Mouse (Mus musculus): ENCODE measurements around the gene Slc22a15. TPM values are rescaled to one million over a fixed set of nuclear protein-coding genes. Genes with fewer than 3 reads are reported as not detected.
"Not testable (repeated sequence)": the region's sequence is repeated elsewhere in the genome, so short reads cannot be mapped to it uniquely, and the experiment has no call there.

Slc22a15 gene
- polyA plus RNA-seq, 1 experiment from 2014 or later, result 5.1 TPM

DNA sequence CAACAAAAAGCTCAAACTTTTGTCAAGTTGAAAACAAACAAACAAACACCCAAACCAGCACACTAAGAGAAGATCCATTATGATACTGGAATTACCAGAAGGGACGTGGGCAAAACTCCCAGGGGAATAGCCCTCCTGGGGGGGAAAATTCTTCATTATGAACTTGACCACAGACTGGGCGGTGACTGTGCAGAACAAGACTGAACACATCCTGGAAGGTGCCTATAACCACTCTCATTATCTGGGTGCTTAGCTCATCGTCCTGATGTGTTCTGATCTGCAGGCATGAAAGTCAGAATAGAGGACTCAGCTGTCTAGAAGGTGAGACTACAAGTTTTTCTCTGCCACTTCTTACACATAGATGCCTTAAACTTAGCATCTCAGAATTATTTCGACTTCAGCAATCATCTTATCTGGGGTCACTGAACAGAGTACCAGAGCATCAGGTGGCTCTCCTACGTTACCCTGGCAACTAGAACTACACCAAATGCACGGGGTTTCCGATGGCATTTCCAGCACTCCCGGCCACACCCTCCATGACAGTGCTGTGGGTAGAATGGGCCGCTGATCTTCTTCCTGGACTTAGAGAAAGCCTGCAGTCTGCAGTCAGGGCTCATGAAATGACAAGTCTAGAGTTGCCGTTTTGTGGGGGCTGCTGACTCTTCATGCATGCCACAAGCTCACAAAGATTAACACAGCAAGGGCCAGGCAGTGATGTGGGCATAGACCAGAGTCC is 94.2 kb downstream of the Slc22a15 start:
- Histone ChIP-seq H3K4me2 (no peak overlapping the region), H3K4me3 (replicated peaks) (no peak overlapping the region), H3K27ac (replicated peaks) (no peak overlapping the region), H3K9me3 (replicated peaks) (no peaks in the 10 kb centered on the region), H3K9ac (replicated peaks) (no peak overlapping the region), H3K27me3 (replicated peaks) (no peaks in the 10 kb centered on the region), H3K4me1 (no peaks in the 10 kb centered on the region; the same call in 1 of the 2 replicates), H3K36me3 (no peaks in the 10 kb centered on the region)
- ATAC-seq (ENCODE audit: low FRiP score), result no peak
- 81% methylated on average over 10 of the region's 10 CpGs for WGBS

DNA sequence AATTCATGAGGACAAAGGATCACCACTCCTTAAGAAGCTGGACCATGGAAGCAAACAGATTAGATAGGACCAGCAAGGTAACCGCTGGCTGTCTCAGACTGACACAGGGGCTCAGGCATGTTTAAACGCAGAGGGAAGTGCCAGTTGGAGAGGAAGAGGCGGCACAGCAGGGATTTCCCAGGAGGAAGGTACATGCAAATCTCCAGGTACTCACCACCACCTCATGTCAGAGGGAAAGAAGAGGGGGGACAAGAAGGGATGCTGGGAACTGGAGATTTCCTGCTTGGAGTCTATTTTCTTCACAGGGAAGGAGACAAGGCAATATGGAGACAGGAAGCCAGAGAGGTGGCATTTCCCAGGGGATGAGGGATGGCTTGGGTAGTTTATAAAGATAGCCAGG is 95.7 kb downstream of the Slc22a15 start:
- no peak overlapping the region for H3K27ac ChIP-seq (replicated peaks)
- no peaks in the 10 kb centered on the region for H3K27me3 ChIP-seq (replicated peaks)
- H3K9ac ChIP-seq (replicated peaks), result no peak overlapping the region
- no peak for ATAC-seq (ENCODE audit: low FRiP score)
- H3K4me1 ChIP-seq, result no peaks in the 10 kb centered on the region; the same call in 1 of the 2 replicates
- no peaks in the 10 kb centered on the region for H3K36me3 ChIP-seq
- 54% methylated on average over 3 of the region's 3 CpGs for WGBS
- no peaks in the 10 kb centered on the region for H3K9me3 ChIP-seq (replicated peaks)
- no peak overlapping the region for H3K4me2 ChIP-seq
- H3K4me3 ChIP-seq (replicated peaks), result no peak overlapping the region

DNA sequence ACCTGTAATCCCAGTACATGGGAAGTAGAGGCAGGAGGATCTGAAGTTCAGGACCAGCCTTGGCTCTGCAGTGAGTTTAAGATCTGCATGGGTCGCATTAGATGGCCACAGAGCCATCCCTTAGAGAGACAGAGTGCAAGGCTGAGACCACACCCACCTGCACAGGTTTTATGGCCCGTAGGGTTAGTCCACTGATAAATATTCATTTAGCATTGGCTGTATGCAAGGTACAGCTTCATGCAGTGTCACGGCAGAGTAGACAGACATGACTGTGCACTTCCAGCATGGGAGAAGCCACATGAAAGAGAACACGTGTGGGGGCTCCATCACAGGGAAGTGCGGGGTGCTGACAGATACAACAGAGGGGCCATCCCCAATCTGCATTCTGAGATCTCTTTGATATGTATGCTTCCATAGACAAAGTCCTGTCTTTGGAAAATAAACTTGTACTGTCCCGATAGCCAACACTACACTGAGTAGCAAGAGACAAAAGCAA is 97.0 kb downstream of the Slc22a15 start:
- H3K36me3 ChIP-seq, result no peaks in the 10 kb centered on the region
- no peak overlapping the region for H3K9ac ChIP-seq (replicated peaks)
- WGBS, result 81% methylated on average over 6 of the region's 6 CpGs
- no peaks in the 10 kb centered on the region for H3K9me3 ChIP-seq (replicated peaks)
- no peak overlapping the region for H3K4me2 ChIP-seq
- no peak overlapping the region for H3K27ac ChIP-seq (replicated peaks)
- no peaks in the 10 kb centered on the region for H3K27me3 ChIP-seq (replicated peaks)
- H3K4me1 ChIP-seq, result no peaks in the 10 kb centered on the region; the same call in 1 of the 2 replicates
- ATAC-seq (ENCODE audit: low FRiP score), result no peak
- no peak overlapping the region for H3K4me3 ChIP-seq (replicated peaks)

DNA sequence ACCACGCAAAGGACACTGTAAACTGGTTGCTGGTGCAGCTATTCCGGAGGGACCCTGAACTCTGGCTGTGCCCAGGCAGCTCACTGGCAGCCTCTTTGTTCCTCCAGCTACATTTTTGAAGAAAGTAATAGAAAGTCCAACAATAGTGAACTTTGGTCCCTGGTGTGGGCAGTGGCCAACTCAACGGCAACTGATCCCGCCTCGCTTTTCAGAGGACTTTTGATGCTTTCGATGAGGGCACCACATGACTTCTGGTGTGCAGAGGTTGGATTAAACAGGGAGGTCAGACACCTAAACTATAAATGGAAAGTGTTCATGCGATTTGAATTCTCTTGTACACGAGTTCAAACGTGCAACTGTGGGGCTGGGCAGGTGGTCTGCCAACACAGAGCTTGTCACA is 99.9 kb downstream of the Slc22a15 start:
- WGBS, result 86% methylated on average over 9 of the region's 9 CpGs
- H3K36me3 ChIP-seq, result no peaks in the 10 kb centered on the region
- no peak for ATAC-seq (ENCODE audit: low FRiP score)
- H3K9ac ChIP-seq (replicated peaks), result no peak overlapping the region
- no peaks in the 10 kb centered on the region for H3K4me1 ChIP-seq
- H3K4me3 ChIP-seq (replicated peaks), result no peak overlapping the region
- no peak overlapping the region for H3K4me2 ChIP-seq
- H3K27ac ChIP-seq (replicated peaks), result no peak overlapping the region
- no peaks in the 10 kb centered on the region for H3K27me3 ChIP-seq (replicated peaks)
- no peaks in the 10 kb centered on the region for H3K9me3 ChIP-seq (replicated peaks)

DNA sequence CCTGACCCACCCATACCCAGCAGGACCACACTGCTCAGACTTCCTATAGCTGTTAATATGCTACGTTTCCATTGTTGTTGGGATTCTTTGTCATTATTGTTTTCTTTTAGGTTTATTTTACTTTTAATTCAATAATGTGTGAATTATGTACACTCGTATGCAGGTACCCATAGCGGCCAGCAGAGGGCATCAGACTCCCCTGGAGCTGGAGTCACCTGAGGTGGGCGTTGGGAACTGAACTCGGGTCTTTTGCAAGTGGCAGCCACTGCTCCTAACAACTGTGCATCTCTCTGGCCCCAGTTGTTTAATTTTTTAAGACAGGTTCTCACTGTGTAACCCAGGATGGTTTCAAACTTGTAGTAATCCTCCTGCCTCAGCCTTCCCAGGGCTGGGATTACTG is 102.2 kb downstream of the Slc22a15 start:
- Histone ChIP-seq H3K36me3 (no peaks in the 10 kb centered on the region), H3K4me3 (replicated peaks) (no peak overlapping the region), H3K27me3 (replicated peaks) (no peaks in the 10 kb centered on the region), H3K4me2 (no peak overlapping the region), H3K27ac (replicated peaks) (no peak overlapping the region), H3K9me3 (replicated peaks) (no peaks in the 10 kb centered on the region), H3K9ac (replicated peaks) (no peak overlapping the region), H3K4me1 (no peaks in the 10 kb centered on the region)
- WGBS, result 79% methylated on average over 5 of the region's 5 CpGs
- no peak for ATAC-seq (ENCODE audit: low FRiP score)

DNA sequence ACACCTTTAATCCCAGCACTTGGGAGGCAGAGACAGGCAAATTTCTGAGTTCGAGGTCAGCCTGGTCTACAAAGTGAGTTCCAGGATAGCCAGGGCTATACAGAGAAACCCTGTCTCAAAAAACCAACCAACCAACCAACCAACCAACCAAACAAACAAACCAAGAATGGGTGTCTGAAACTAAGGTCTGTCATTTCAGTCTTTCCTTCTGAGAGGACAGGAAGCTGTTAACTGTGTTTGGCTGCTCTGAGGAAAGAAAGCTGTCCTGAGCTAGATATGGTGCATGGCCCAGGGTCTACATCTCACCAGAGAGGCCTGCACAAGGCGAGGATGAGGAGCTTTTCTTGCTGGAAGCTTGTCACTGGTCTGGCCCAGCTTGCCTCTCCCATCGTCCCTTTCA is 103.5 kb downstream of the Slc22a15 start:
- H3K4me1 ChIP-seq; H3K4me3 ChIP-seq (replicated peaks); ATAC-seq (ENCODE audit: low FRiP score); H3K27me3 ChIP-seq (replicated peaks); H3K27ac ChIP-seq (replicated peaks); H3K4me2 ChIP-seq; H3K9ac ChIP-seq (replicated peaks); H3K9me3 ChIP-seq (replicated peaks); H3K36me3 ChIP-seq: not testable (repeated sequence)
- WGBS, result 84% methylated on average over 3 of the region's 3 CpGs

DNA sequence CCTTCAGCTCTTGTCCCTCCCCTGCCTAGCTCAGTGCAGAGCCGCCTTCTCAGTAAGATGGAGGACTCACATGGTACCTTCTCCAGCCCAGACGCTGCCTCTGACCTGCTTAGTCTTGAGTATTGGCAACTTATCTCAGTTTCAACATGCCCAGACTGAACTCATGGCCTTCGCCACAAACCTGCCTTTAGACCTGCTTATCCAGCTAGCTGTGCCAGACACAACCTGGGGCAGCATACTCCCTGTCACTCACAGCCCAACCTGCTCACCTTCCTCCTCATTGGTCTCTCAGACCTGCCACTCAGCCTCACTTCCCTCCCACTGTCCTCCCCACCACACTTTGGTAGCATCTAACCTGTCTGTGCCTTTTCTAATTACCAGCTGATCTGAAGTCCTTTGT is 108.2 kb downstream of the Slc22a15 start:
- H3K36me3 ChIP-seq, result no peaks in the 10 kb centered on the region
- no peak overlapping the region for H3K9ac ChIP-seq (replicated peaks)
- 93% methylated on average over 3 of the region's 3 CpGs for WGBS
- H3K4me3 ChIP-seq (replicated peaks), result no peak overlapping the region
- no peaks in the 10 kb centered on the region for H3K9me3 ChIP-seq (replicated peaks)
- H3K4me2 ChIP-seq, result no peak overlapping the region
- H3K27ac ChIP-seq (replicated peaks), result no peak overlapping the region
- ATAC-seq (ENCODE audit: low FRiP score), result no peak
- no peaks in the 10 kb centered on the region for H3K27me3 ChIP-seq (replicated peaks)
- H3K4me1 ChIP-seq, result peaks cover 2% of the 10 kb centered on the region; the same call in 1 of the 2 replicates

DNA sequence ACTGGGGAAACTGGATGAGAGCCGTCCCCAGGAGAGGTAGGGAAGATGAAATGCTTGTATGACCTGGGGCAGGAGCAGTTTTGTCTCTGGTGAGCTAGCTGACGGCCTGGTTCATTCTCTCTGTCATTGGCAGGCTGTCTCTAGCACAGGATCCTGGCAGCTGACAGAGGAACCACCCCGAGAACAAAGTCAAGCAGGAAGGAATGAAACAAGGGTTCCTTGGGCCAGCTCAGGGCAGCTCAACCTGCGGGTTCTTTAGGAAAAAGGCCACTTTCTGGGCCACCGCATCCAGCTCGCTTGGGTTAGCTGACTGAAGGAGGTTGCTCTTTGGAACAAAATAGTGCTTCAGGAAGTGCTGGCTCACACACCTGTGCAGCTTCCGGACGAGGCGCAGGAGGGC is 109.5 kb downstream of the Slc22a15 start:
- 87% methylated on average over 9 of the region's 9 CpGs for WGBS
- peaks cover 2% of the 10 kb centered on the region; the same call in 1 of the 2 replicates for H3K4me1 ChIP-seq
- no peaks in the 10 kb centered on the region for H3K36me3 ChIP-seq
- H3K27me3 ChIP-seq (replicated peaks), result no peaks in the 10 kb centered on the region
- no peak for ATAC-seq (ENCODE audit: low FRiP score)
- H3K27ac ChIP-seq (replicated peaks), result no peak overlapping the region
- H3K4me2 ChIP-seq, result no peak overlapping the region
- no peak overlapping the region for H3K9ac ChIP-seq (replicated peaks)
- H3K4me3 ChIP-seq (replicated peaks), result no peak overlapping the region
- no peaks in the 10 kb centered on the region for H3K9me3 ChIP-seq (replicated peaks)

DNA sequence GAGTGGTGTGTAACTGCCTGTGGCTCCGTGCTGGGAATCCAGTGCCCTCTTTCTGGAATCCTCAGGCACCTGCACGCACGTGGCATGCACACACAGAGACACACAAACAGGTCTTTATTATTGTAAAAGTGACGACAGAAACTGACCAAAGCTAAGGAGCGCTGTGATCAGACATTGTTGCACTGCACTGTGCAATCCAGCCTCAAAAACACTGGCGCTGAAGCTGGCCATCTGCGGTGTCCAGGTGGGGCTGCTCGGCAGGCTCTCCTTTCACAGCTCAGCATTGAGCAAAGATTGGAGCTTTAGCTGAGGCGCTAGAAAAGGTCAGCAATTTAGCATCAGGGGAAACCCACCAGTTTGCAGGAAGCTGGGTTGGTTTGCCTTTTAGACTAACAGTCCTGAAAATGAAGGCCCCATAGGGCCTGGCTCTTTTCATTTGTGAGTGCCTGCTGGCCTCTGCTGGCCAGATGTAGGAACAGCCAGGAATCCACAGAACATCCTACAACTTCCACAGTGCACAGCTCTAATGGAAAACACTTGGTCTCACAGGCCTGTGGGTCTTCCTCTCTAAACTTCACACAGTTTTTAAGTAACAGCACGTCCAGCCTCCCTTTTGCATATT is 111.8 kb downstream of the Slc22a15 start:
- Histone ChIP-seq H3K9ac (replicated peaks) (no peak overlapping the region), H3K4me2 (no peak overlapping the region)
- WGBS, result 65% methylated on average over 10 of the region's 10 CpGs

DNA sequence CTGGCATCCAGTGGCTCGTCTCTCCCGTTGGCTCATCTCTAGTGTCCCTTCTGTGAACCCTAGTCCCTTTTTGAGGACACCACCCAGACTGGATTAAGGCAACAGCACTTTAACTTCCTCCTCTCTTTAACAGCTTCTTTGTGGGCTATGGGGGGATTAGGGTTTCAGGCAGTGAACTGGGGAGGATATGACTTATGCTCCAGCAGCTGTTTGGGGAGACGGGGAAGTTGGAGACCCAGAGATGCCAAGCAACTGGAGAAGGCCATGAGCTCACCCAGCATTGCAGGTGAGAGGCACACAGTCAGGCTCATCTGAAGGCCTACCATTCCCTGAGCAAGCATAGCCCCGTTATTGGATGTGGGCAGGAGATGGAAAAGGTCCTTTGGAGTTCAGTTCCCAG is 112.3 kb downstream of the Slc22a15 start:
- ATAC-seq (ENCODE audit: low FRiP score), result no peak
- no peak overlapping the region for H3K9ac ChIP-seq (replicated peaks)
- H3K27me3 ChIP-seq (replicated peaks), result no peaks in the 10 kb centered on the region
- WGBS, result 75% methylated on average over 4 of the region's 4 CpGs
- H3K9me3 ChIP-seq (replicated peaks), result no peaks in the 10 kb centered on the region
- no peaks in the 10 kb centered on the region for H3K36me3 ChIP-seq
- H3K4me1 ChIP-seq, result peaks cover 2% of the 10 kb centered on the region; the same call in 1 of the 2 replicates
- no peak overlapping the region for H3K4me2 ChIP-seq
- H3K27ac ChIP-seq (replicated peaks), result no peak overlapping the region
- no peak overlapping the region for H3K4me3 ChIP-seq (replicated peaks)

More for the DNA sequence above, 111.8 kb downstream of the Slc22a15 start:
- Histone ChIP-seq H3K27me3 (replicated peaks) (no peaks in the 10 kb centered on the region), H3K27ac (replicated peaks) (no peak overlapping the region), H3K9me3 (replicated peaks) (no peaks in the 10 kb centered on the region), H3K4me1 (peaks cover 2% of the 10 kb centered on the region; the same call in 1 of the 2 replicates), H3K4me3 (replicated peaks) (no peak overlapping the region), H3K36me3 (no peaks in the 10 kb centered on the region)
- peak; percentile 92 for ATAC-seq (ENCODE audit: low FRiP score)

DNA sequence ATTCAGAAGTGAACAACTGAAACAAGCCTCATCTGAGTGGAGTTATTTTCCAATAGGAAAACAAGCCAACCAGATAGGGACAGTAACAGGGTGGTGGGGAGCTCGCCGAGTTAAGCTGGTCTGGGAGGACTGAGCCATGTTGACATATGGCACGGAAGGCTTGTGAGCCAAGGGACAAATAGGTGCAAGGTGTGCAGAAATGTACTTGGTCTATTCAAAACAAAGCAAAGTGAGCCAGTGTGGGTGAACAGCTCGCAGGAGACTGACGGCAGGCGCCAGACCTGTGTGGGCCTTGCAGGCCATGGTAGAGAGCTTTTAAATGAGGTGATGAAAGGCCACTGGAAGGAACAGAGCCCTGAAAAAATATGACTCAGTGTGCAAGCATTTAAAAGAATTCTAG is 116.6 kb downstream of the Slc22a15 start:
- H3K9ac ChIP-seq (replicated peaks), result no peak overlapping the region
- H3K27ac ChIP-seq (replicated peaks), result 0 out of 2 replicates have a peak overlapping the region, but pooled peaks have one; percentile 38
- H3K4me3 ChIP-seq (replicated peaks), result no peak overlapping the region
- no peak overlapping the region for H3K4me2 ChIP-seq
- no peaks in the 10 kb centered on the region for H3K9me3 ChIP-seq (replicated peaks)
- peaks cover 25% of the 10 kb centered on the region for H3K4me1 ChIP-seq
- no peak for ATAC-seq (ENCODE audit: low FRiP score)
- WGBS, result 89% methylated on average over 6 of the region's 6 CpGs
- no peaks in the 10 kb centered on the region for H3K36me3 ChIP-seq
- H3K27me3 ChIP-seq (replicated peaks), result no peaks in the 10 kb centered on the region

DNA sequence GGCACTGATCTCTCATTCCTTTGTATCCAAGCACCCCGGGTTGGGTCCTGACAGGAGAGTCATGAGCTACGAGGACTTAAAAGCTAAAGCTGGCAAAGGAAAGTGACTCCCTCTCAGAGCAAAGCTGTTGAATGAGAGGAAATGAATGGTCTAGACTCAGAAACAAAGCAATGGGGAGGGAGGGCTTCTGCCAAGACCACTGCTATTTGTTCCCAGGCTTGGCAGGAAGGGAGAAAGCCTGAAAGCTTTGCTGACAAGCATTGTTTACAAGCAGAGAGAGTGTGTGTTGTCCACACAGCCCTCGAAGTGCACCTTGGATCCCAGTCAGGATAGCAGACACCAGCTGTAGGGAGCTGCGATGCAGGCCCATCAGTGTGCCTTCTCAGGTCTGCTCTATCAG is 117.3 kb downstream of the Slc22a15 start:
- Histone ChIP-seq H3K4me1 (peaks cover 22% of the 10 kb centered on the region), H3K27ac (replicated peaks) (peak overlapping the region; percentile 52; the same call in 1 of the 2 replicates), H3K9ac (replicated peaks) (no peak overlapping the region), H3K36me3 (no peaks in the 10 kb centered on the region), H3K27me3 (replicated peaks) (no peaks in the 10 kb centered on the region), H3K9me3 (replicated peaks) (no peaks in the 10 kb centered on the region), H3K4me2 (no peak overlapping the region), H3K4me3 (replicated peaks) (no peak overlapping the region)
- WGBS, result 25% methylated on average over 4 of the region's 4 CpGs
- peak; percentile 62 for ATAC-seq (ENCODE audit: low FRiP score)
